Mouse (Mus musculus) CD4-positive, CD25-positive, alpha-beta regulatory T cell, adult 2 months (primary cell): ENCODE measurements around the gene Vav2.

Experiments
- DNase-seq: peaks from one replicate; pipeline ENCODE4 v3.0.0-alpha.2; 2012; ENCODE audit warnings: low read depth, low spot score

The Vav2 gene

DNA sequence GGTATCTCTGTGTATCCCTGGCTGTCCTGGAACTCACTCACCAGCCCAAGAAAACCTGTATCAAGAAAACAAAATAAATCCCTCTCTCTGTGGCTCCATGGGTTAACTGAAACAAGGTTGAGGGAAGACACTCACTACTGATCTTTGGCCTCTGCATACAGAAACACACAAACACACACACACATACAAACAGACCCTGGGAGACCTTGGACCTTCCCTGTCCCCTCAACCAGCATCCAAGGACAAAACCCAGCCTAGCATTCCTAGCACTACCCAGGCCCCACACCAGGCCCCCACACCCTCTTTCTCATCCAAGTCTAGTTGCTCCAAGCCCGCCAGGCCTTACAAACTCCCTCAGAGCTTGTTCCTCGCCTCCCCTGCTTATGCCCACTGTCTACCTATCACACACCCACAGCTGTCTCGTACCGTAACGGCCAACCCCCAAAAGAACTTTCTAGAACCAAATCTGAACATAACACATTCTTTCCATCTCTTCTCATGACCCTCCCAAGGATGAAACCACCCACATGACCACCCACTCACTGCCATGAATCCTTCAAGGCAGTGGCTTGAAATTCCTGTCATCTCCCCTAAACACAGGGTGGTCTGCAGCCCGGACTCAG, 16.2 kb downstream of the Vav2 start:
- DNase-seq: no peak

DNA sequence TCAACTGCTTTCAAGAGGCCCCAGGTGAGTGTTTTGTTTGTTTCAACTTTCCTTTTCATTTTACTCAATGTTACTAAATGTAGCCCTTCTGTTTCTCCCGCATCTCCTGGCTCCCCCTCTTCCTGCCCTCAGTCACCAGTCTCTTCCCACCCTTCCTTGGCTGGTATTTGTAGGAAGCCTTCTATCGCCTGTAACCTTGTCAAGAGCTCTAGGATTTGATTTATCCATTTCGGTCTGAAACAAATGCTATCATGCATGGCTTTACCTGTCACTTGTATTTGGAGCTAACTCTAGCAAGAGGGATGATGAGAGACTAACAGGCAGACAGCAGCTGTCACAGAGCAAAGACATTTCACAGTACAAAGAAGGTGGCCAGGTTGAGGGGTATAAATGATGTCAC, 18.6 kb downstream of the Vav2 start:
- no peak for DNase-seq

DNA sequence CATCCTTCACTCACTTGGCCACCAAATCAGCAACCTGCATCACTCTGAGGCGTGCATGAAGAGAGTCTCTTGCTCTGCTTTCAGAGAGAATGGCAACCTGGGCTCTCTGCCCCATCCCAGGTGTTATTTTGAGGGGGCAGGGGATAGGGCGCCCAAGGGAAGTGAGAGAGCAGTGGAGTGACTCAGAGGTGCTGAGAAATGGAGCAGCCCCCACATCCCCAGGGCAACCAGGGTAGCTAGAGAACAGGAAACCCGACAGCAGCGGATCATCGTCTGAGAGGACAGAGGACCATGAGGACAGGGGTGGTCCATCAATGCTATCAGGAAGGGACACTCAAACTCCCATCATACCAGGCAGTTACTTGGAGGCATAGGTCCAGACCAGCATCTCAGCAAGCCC, 19.9 kb downstream of the Vav2 start:
- no peak for DNase-seq

DNA sequence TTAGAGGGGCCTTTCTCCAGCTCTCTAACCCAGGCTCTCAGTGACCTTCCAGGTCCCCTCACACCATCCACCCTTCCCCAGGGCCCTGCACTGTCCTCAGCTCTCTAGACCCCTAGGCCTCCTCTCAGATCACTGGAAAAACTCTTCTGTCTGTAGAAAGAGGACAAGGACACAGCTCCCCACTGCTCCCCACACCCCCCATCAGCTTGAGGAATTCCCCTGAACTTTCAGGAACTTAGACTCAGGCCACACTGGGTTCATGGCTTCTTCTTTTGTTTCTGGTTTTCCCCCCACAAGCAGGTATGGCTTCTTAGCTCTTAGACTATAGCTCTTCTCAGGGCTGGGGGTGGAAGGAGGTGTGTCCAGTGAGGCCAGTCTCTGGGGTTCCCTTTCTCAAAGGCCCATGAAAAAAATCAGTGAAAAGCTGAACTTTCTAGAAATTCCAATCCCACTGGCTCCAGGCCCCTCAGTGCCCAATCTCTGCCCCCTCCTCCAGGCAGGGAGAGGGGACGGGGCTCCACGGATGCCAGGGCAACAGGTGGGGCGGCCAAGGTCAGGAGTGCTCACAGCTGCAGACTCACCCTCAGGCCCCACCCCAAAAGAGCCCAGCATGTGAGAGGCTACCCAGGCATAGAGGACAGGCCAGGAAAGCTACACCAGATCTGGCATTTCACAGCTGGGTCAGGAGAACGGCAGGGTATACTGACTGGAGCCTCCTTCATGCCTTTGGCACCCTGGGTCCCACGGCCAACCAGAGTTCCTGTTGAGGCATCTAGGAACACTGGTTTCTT, 21.5 kb downstream of the Vav2 start:
- DNase-seq: peak; percentile 47

DNA sequence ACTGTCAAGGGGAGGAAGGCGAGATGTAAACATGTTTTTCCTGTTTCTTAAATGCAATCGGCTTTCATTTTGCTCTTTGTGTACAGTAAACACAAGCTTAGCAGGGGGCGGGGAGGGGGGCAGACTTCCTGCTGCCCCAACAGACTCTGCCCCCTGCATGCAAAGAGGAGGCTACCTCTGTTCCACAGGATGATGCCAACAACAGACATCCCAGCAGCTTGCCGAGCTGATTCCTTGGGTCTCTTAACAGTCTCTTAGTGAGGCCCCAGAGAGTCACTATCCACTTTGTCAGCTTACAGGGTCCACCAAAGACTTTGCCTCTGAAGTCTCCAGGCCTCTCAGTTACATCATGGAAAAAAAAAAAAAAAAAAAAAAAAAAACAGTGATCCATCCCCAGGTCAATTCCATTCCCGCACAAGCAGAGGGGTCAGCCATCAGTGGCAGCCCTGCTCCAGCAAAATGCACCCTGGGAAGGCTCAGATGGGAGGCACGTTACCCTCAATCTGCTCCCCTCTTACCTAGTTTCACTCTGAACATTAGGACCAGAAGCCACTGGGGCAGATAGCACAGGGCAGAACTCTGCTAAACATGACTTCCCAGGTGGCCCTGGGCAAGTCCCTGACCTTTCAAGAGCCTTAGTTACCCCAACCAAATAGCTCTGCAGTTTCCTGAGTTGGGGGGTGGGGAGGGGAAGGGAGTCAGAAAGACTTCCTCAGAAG, 22.3 kb downstream of the Vav2 start:
- DNase-seq: peak; percentile 62

DNA sequence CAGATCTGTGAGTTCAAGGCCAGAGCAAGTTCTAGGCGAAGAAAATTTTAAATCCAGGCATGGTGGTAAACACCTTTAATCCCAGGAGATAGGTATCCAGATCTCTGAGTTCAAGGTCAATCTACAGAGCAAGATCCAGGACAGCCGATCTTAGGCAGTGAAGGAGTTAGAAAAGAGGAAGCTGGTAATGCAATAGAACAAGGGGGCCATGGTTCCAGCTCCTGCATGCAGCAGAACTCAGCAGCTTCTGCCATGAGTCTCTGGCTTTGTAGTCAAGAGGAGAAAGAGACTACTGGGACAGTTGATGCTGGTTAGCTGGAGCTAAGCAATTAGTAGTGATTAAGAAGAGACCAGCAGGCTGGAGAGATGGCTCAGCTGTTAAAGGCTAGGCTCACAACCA, 25.3 kb downstream of the Vav2 start:
- no peak for DNase-seq

DNA sequence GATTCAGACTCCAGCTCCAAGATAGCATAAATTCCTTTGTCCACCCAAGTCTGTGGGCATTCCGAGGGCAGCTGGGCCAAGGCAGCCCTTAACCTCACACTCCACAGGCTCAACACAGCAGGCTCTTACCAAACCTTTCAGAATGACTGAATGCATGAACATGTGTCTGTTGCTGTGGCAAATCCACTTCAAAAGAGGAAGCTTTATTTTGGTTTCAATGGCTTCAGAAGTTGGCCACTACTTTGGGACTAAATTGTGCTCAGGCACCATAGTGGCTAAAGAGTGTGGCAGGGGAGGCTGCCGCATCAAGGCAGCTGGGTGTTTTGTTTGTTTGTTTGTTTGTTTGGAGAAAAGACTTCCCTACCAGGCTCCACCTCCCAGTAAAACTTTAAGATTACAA, 26.8 kb downstream of the Vav2 start:
- no peak for DNase-seq

DNA sequence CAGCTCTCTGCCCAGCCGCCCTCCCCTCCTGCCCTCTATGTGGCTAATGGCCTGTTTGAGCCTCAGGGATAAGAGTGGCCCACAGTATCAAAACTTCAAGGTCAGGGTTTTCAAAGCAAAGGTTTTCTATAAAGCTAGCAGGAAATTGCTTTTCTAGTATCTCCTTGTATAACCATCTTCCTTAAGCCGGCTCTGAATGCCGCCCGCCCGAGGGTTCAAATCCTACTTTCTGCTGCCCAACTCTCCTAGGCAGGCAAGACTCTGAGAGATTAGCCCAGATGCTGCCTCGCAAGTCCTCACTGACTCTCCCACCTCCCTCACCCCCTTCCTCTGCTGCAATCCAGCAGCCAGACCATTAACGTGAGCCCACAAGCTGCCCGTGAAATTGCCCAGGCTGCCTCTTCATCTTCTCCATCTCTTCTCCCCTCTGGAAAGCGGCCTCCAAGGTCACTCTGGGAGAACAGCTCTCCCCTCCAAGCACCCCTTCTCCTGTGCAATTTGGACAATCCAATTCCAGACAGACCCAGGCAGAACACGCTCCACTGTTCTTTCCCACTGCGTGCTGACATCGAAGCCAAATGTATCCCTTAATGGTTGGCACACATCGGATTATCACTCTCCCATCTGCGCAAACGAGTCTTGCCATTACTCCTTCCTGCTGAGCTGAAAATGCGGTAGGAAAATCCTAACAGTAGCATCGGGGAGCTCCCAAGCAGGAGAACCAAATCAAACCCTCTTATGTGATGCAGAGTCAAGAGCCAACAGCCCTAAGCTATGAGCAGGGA, 30.0 kb downstream of the Vav2 start:
- no peak for DNase-seq

DNA sequence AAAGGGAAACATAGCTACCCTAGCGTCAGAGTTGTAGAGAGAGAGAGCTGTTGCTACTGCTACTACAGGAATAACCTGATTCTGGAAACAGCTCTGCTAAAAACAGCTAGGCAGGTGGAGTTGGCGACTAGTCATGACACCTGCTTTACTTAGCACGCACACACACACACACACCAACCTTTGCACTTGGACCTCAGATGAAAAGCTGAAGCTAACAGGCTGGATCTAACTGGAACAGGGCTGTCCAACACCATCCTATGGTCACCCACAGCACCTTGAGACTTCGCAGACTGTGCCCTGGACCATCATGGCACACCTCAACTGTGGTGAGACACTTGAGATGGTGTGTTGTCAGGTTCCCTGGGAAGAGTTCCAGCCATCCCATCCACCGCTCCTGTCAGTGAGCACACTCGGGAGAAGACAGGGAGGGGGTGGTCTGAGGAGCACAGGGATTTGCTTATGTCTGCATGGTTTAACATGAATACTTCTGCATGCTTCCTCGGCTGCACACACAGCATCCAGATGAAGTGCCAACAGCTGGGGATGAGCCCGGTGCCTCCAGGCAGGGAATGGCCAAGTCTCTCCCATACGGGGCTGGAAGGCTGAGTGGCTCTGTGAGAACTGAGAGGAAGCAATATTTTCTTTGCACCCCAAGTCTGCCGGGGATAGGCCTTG, 32.5 kb downstream of the Vav2 start:
- DNase-seq: no peak

DNA sequence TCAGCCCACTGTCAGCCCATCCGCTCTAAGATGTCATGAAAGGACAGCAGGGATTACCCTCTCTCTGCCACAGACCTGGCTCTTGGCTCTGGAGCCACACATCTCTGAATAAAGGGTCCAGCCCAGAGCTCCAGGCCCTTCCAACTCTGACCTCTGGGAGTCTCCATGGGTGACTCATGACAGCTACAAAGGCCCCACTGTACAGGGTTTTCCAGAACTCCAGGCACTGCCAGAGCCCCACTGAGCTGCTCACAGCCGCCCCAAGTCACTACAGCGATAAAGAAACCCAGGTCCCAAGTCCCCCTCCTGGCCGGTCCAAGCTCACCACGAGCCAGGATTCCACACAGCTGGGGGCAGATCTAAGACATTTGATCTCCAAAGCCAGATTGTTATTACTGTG, 34.6 kb downstream of the Vav2 start:
- DNase-seq: no peak

DNA sequence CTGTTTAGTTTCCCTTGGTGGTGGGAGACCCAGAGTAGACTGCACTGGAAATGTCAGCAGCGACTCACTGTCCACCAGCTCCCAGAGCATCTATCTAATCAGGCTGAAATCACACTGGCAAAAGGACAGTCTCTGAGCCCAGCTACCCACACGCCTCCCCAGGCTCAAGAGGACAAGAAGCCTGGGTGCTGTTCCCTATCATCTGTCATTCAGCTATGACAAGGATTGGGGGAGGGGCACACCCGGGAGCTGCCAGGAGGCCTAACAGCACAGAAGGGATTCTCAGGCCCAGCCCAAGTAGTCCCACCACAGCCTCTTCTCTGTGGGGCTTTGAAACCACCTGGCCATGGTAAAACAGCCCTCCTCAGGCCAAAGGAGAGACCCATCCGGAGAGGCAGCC, 36.1 kb downstream of the Vav2 start:
- DNase-seq: no peak

DNA sequence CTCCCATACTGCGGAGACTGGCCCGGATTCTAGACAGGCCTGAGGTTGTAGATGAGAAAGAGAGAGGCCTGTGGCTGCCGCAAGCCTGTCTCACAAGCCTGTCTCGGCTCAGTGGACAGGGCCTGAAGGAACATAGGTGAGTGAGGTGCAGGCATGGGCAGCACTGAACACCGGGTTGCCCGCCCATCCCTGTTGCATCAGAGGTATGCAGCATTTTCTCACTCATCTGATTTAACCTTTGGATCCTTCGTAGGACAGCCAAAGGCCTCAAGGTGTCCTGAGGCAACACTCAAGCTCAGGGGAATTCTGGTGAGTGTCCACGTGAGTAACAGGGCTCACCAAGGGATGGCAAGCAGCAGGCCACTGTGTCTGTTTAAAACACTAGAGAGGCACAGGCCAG, 36.5 kb downstream of the Vav2 start:
- no peak for DNase-seq

DNA sequence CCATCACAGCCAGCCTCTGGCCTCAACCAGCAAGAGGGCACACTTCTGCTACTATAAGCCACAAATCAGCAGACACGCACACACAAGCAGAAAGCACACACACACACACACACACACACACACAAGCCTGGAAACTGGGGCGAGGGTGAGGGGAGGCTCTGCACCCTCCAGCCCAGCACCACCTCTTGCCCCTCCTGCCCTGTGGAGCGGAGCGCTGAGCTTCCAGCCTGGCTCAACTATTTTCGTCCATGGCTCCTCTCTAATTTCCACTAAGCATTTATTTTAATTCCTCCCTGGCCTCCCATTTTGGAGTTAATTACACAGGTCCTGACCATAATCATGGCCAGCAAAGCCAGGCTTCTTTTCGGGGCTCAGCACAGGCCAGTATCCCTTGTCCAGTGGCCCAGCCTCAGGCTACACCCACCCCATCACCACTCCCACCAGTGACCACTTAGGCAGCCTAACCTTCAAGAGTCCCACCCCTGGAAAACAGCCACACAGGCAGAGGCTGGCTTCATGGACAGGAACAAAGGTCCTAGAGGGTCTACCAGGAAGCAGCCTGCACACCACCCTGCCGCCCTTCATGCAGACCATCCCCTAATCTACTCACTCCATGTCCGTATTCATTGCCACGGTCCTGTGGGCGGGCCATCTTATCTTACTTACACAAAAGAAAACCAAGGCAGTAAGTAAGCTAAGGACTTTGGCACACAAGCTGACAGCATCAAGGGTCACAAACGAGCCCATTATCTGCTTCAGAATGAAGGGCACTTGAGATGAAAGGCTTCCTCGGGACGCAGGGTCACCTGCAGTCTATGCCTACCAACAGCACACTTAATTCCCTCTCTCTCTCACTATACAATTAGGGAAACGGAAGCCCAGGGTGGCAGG, 37.3 kb downstream of the Vav2 start:
- no peak for DNase-seq

DNA sequence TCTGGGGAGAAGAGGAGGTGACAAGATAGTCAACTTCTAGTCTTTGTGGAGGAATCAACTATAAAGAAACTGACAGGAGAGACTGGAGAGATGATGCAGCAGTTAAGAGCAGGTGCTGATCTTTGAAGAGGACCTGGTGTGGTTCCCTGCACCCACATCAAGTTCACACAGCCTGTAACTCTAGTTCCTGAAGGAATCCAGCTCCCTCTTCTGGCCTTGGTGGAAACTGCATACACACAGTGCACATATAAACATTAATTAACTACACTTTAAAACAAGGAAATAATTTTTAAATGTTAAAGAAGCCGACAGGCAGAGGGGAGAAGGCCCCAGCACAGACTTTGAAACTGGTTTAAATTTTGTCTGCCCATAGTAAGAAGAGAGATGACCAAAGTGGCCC, 39.6 kb downstream of the Vav2 start:
- no peak for DNase-seq

DNA sequence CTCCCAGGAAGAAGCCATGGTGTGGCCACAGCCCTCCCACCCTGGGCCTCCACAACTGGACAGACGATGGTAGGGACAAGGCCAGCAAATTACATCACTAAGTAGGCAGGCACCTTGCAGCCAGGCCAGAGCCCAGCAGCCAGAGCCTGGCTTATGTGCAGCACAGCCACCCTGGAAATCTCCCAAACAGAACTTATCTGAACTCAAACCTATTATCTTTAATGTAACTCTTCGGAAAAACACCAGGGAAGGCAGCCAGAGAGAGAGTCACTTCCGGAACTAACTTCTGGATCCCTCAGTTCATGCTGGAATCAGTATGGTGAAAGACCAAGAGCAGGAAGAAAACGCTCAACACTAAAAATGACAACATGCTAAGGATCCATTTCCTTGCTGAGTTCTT, 45.1 kb downstream of the Vav2 start:
- DNase-seq: no peak

DNA sequence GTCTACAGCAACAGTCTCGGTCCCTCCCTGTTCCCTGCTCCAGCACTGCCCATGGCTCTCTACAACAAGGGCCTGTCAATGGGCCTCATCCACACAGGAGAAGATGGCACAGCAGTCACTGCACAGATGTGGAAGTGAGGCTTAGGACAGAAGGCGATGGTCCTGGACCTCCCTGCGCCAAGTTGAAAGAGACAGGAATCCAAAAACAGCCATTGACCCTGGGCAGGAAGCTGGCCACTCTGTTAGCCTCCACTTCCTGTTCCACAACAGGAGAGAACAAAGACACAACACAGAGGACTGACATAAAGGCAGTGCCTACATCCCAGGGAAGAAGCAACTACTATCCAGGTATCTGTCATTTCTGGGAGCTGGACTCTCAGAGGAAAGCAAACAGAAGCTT, 45.6 kb downstream of the Vav2 start:
- no peak for DNase-seq

DNA sequence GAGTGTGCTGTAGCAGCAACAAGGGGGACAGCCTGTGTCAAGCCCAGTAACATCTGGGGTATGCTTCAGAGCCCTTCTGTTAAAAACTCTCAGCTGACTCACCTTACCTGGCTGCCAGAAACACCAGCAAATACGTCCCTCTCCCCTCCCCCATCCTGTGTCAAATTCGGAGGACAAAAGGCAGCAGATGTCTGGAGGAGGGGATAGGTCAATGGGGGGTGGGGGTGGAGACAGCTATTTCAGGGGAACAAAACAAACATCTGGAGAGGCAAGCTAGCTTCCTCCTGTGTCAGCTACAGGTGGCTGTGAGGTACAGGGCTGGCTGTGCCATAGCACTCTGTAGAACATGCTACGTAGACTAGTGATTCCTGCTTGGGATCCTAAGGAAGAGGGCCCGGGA, 49.0 kb downstream of the Vav2 start:
- DNase-seq: no peak

DNA sequence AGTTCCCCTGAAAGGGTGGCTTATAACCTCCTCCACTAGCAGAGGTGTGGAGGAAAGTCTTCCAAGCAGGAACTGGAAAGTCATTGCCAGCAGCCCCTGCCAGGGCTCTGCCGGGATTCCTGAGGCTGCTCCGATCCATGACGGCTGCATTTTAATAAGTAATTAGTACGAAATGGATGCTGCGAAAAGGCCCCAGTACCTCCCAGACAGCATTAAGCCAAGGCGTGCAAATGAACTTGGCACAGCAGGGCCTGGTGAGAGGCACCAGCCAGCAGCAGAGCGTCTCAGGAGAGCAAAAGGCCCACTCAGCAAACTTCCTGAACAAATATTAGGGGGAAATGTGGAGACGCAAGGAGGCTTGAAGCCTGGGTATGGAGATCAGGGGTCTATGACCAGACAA, 49.7 kb downstream of the Vav2 start:
- no peak for DNase-seq

DNA sequence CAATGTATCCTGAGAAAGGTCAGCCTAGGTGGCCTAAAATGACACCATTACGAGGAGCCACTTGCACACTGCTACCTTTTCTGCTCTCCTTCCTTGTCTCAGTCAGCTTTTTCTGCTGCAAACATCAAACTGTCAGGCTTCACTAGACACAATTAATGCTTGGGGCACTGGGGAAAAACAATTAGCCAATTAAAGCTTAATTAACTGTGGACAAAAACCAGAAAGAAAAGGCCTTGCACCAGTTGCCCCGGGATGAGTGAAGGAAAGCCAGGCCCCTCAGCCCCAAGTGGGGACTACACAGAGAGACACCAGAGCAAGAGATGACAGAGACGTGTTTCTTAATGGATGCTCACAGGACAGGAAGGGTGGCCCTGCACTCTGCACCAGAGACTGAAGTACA, 51.7 kb downstream of the Vav2 start:
- no peak for DNase-seq

DNA sequence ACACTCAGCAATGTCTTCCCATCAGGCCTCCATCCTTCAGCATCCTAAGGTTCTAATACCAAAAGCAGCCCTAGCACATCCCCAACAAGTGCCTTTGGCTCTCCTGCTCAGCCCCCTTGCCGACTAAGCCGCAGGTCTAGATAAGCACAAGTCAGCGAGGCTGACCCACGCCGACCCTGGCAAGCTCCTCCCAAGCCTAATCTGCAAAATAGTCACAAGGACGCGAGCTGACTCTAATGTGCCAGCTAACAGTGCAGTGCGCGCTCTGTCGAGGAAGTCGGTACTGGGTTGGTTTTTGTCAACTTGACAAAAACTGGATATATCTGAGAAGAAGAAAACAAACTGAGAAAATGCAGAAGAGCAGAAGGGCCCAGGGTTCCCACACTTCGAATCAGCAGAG, 53.5 kb downstream of the Vav2 start:
- DNase-seq: no peak

DNA sequence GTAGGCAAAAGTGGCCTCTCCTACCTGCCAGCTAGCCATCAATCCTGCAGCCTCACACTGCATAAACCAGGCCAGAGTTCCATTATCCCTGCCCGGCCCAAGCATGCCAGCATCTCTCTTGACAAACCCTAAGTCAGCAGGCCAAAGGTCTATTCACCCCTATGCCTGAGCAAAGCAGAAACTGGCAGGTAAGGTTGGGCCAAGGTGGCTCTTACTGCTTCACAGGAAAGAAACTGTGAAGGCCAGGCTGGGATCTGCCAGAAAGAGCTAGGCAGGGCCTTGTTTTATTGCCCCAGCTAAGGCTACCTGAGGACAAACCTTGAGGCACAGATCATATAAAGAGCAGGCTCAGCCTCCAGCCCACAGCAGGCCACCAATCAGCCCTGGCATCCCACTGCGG, 55.4 kb downstream of the Vav2 start:
- DNase-seq: no peak
